Mouse (Mus musculus): ENCODE results near the gene Ogg1.
A peak's percentile ranks its signal among the peaks of the same experiment; 100 is the strongest.

The Ogg1 gene

GRCm38 (mm10) chr6:113326533-113327315 lies at the start of gene Ogg1:
Gene Ogg1 (plus strand): TSS chr6:113326972.
- DNase-seq (ENCODE audit: low read depth, low spot score): peak; percentile 96

DNA sequence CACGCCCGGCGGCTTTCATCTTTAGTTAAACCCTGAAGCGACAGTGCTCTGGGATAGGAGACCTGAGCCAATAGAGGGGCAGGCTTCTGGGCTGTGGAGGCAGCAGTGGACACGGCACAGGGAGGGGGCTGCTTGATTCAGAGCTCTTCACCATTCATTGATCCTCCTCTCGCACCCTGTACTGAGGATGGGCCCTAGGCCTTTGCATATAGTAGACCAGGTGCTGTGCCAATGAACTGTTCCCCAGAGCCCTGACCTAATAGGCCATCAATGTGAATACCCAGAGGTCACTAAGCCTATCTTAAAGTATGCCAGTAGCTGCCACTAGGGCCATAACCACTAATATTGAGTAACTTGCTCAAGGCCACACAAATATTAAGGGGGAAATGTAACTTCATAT lies 45.1 kb upstream of the Ogg1 start:
- DNase-seq (ENCODE audit: low read depth, low spot score): no peak

GRCm38 (mm10) chr6:113282101-113282802 lies 44.5 kb upstream of the Ogg1 start, which contains the start of gene Cpne9:
Gene Cpne9 (plus strand): TSS chr6:113282307.
- DNase-seq (ENCODE audit: low read depth, low spot score): no peak

DNA sequence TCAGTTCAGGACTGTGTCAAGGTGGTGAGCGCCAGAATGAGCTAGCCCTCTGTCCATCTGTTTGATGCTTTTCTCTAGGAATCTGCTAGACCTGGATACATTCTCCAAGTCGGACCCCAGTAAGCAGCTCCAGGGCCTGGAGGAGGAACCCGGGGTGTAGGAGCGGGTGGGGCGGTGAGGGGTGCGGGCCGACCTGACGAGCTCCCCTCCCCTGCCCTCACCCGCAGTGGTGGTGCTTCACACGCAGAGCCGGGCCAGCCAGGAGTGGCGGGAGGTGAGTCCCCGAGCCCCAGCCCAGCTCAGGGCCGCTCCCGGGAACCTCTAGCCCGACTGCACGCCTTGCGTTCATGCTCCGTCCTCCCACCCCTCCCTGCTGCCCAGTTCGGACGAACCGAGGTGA lies 43.8 kb upstream of the Ogg1 start:
- no peak for DNase-seq (ENCODE audit: low read depth, low spot score)

DNA sequence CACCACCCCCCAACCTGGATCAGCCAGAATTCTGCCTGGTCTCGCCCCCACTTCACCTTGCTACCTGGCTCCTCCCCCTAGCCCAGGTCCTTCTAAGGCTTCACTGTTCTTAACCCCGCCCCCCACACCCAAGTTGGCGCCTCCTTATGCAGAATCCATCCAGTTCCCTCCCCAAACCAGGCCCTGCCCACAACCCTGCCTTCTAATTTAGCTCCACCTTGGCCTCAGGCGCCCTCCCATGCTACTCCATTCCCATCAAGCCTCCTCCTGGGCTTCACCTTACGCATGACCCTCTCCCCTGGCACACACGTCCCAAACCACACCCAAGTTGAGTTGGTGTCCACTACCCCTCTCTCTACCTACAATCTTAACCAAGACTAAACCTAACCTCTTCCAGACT lies 43.3 kb upstream of the Ogg1 start:
- DNase-seq (ENCODE audit: low read depth, low spot score): no peak

DNA sequence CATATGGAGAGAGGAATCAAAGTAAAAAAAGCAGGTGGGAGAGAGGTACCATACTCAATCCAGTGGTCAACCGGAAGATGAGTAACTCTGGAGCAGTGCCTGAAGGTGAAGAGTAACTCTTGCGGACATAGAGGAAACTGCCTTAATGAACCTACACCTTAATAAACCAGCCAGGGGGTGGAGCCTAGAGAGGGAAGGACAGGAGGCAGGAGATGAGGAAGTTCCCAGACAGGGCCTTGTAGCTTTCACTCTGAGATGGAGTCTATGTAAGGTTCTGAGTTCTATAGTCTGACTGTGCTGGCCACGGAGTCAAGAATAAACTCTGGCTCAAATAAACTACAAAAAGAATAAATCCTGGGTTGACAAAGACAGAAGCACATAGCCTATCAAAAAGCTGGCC lies 41.8 kb upstream of the Ogg1 start:
- no peak for DNase-seq (ENCODE audit: low read depth, low spot score)

DNA sequence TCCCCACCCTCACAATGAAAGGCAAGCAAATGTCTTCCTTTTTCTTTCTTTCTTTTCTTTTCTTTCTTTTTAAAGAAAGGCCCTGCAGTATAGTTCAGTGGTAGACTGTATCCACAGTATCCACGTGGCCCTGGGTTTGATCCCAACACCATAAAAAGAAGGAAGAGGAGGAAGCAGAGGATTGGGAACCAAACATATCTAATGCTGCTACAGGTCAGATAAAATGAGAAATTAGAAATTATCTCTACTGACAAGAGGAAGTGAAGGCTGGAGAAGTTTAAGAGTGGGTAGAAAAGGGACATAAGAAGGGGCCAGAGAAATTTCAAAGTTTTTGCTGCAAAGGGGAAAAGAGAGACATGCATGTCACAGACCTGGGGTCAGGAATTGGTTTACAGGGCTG lies 40.5 kb upstream of the Ogg1 start:
- no peak for DNase-seq (ENCODE audit: low read depth, low spot score)

- no peak for DNase-seq (ENCODE audit: low read depth, low spot score)
Measured at GRCm38 (mm10) chr6:113287236-113287635, 39.5 kb upstream of the Ogg1 start.

DNA sequence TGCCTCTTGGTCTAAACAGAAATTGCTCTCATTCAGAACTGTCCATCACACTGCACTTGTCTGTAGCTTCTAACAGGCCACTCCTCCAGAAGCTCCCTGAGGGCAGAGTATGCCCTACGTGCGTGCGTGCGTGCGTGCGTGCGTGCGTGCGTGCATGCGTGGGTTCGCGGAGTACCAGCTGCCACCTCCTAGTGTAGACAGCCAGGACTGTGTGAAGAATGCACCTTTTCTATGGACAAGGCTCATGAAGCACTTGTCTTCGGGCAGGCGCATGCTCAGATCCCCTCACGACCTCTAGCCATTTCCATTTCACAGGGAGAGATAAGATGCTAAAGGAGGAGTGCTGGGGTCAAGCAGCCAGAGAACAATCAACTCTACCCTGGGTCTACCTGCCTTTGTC lies 37.4 kb upstream of the Ogg1 start:
- DNase-seq (ENCODE audit: low read depth, low spot score): no peak

- DNase-seq (ENCODE audit: low read depth, low spot score): no peak
Measured at GRCm38 (mm10) chr6:113290346-113290745, 36.4 kb upstream of the Ogg1 start.

DNA sequence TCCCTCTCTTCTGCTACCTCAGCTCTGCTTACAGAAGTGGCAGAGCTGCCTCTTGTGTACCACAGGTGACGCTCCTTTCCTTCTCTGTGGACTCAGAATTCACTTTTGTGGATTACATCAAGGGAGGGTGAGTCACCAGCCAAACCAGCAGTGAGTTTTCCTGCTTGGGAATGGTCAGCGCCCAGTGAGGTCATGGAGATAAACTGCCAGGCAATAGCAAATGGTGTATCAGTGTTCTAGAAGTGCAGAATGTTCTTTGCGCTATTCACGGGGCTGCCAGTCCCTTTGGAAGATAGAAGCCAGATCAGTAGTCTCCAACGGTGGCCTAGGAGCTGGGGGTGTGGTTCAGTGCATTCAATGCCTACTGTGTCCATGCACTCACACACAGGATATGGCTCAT lies 33.8 kb upstream of the Ogg1 start:
- no peak for DNase-seq (ENCODE audit: low read depth, low spot score)

GRCm38 (mm10) chr6:113296046-113296445 lies 30.7 kb upstream of the Ogg1 start:
- no peak for DNase-seq (ENCODE audit: low read depth, low spot score)

- no peak for DNase-seq (ENCODE audit: low read depth, low spot score)
Measured at GRCm38 (mm10) chr6:113296639-113297038, 30.1 kb upstream of the Ogg1 start.

GRCm38 (mm10) chr6:113301350-113301749 lies 25.4 kb upstream of the Ogg1 start:
- no peak for DNase-seq (ENCODE audit: low read depth, low spot score)

- no peak for DNase-seq (ENCODE audit: low read depth, low spot score)
Measured at GRCm38 (mm10) chr6:113302258-113302657, 24.5 kb upstream of the Ogg1 start.

GRCm38 (mm10) chr6:113306322-113306985 lies 20.3 kb upstream of the Ogg1 start:
- DNase-seq (ENCODE audit: low read depth, low spot score): peak; percentile 98

GRCm38 (mm10) chr6:113306986-113307349 lies 19.8 kb upstream of the Ogg1 start, which contains the start of gene Brpf1:
Gene Brpf1 (plus strand): TSS chr6:113307137.
- DNase-seq (ENCODE audit: low read depth, low spot score): no peak

DNA sequence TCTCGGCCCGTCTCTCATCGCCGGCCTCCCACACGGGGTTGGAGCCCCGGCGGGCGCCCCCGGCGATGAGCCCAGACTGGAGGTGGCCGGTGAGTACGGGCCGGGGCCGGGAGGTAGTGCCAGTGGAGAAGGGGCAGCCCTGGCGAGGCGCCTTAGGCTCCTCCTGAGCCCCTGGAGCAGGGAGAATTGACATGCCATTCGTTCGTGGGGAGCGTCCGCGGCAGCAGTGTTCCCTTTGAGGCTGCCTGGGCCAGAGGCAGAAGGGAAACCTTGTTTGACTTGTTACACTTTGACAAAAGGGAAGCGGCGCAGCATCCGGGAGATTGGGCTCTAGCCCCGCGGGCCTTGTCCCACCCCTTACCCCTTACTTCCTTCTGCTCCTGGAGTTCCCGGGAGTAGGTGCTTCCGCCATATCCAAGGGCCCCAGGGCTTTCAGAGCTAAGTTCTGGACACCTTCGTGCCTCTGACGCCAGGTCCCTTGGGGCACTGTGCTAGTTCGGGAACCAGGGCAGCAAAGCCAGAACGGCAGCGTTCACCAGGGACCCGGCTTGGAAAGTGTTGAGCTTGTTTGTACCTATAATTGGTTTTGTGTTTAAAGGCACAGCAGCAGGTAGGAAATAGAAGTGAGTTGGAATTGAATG lies 19.2 kb upstream of the Ogg1 start:
- no peak for DNase-seq (ENCODE audit: low read depth, low spot score)

- DNase-seq (ENCODE audit: low read depth, low spot score): no peak
Measured at GRCm38 (mm10) chr6:113308141-113308540, 18.6 kb upstream of the Ogg1 start.

- DNase-seq (ENCODE audit: low read depth, low spot score): no peak
Measured at GRCm38 (mm10) chr6:113315972-113316371, 10.8 kb upstream of the Ogg1 start.

GRCm38 (mm10) chr6:113329396-113329795 lies 2.6 kb downstream of the Ogg1 start:
- DNase-seq (ENCODE audit: low read depth, low spot score): no peak

DNA sequence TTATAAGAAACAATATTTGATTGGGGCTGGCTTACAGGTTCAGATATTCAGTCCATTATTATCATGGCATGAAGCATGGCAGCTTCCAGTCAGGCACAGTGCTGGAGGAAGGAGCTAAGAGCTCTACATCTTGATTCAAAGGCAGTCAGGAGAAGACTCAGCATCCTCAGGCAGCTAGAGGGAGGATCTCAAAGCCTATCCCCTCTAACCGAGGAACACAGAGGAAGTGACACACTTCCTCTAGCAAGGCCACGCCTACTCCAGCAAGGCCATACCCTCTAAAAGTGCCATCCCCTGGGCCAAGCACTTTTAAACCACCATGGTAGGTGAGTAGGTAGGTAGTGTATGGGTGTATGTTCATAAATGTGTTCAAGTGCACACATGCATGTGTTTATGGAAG lies 3.8 kb downstream of the Ogg1 start:
- no peak for DNase-seq (ENCODE audit: low read depth, low spot score)
